Mouse (Mus musculus) thymus, postnatal 10 days (tissue): ENCODE results near the gene Lipe.
A peak's percentile ranks its signal among the peaks of the same experiment; 100 is the strongest.

Experiments used
- DNase-seq, 2 experiments: peaks; one replicate each; pipeline ENCODE4 v3.0.0; 2021; ENCODE audit warnings: low spot score in 2 of 2

The Lipe gene

DNA sequence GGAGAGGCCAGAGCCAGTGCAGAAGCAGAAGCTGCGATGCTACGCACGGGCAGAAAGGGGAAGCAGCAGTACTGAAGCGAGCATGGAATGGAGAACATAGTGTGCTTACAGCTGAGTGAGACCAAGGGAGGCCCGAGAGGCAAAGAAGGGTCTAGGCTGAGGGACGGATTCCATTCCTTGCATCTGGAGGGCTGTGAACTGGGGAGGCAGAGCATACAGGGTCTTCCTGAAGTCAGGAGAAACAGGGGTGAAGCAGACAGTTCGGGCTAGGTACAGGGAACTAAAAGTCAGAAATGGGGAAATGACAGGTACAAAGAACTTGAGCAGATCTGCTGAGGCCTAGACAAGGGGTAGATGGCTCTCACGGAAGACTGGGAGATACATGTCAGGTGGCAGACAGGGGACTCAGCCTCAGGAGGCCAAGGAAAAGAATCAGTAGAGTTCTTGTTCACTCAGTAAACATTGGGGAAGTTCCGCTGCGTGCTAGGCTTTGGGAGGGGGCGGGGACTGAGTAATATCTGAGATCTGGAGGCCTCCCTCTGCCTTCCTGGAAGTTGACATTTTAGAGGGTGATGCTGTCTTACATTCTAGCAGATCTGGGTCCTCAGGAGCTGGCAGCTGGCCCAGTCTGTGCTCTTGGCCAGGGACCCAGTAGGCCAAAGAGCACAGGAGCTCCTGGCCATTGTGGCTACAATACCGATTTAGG, 12.5 kb downstream of the Lipe start:
- DNase-seq, result no peak

DNA sequence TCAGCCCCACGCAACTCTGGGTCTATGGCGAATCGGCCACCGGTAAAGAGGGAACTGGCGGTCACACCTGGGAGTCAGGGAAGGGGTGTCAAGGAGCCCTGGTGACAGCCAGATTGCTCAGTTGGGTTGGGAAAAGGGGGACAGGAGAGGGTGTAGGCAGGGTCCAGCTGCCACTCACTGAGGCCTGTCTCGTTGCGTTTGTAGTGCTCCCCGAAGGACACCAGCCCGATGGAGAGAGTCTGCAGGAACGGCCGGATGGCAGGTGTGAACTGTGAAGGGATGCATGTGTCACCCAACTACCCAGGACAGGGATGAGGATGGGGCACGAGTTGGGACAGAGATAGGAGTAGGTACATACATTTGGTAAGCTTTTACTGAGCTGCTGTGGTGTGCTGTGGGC, 13.3 kb downstream of the Lipe start:
- no peak for DNase-seq

GRCm38 (mm10) chr7:25384818-25385217, 13.7 kb downstream of the Lipe start:
- DNase-seq, result no peak

DNA sequence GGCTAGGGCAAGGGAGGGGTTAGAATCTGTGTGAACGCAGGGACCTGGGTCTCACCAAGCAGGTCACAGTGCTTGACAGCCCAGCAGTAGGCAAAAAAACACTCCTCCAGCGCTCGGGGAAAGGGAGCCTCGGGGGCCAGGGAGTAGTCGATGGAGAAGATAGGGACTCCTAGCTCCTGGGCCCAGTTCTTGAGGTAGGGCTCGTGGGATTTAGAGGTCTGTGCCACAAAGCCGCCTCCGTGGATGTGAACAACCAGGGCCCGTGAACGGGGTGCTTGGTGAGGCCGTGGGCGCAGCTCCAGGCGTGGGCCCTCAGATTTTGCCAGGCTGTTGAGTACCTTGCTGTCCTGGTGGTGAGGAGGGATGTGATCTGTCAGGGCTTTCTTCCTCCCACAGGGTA, 14.2 kb downstream of the Lipe start:
- DNase-seq, result no peak

- no peak for DNase-seq
Measured at GRCm38 (mm10) chr7:25383891-25384290, 14.6 kb downstream of the Lipe start.

DNA sequence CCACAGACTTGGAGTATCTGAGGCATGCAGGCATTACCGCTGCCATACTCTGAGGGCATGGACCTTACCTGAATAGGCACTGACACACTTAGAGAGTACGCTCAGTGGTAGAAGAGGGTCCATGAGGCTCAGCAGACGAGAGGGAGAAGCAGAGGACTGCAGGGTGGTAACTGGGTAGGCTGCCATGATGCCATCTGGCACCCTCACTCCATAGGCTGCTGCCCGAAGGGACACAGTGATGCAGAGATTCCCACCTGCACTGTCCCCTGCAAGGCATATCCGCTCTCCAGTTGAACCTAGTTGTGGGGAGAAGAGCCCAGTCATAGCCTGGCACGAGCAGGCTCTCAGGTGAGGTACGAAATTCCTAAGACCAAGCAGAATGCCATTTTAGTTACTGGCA, 15.1 kb downstream of the Lipe start:
- no peak for DNase-seq

GRCm38 (mm10) chr7:25382541-25382940, 16.0 kb downstream of the Lipe start:
- no peak for DNase-seq

- no peak for DNase-seq
Measured at GRCm38 (mm10) chr7:25381284-25381680, 17.2 kb downstream of the Lipe start.

GRCm38 (mm10) chr7:25380392-25381283, 17.9 kb downstream of the Lipe start:
- DNase-seq, result peak; percentile 17 to 26

- peak; percentile 84 to 86 for DNase-seq
Measured at GRCm38 (mm10) chr7:25379551-25380351, 18.8 kb downstream of the Lipe start.

- no peak for DNase-seq
Measured at GRCm38 (mm10) chr7:25378181-25379100, 20.1 kb downstream of the Lipe start.

DNA sequence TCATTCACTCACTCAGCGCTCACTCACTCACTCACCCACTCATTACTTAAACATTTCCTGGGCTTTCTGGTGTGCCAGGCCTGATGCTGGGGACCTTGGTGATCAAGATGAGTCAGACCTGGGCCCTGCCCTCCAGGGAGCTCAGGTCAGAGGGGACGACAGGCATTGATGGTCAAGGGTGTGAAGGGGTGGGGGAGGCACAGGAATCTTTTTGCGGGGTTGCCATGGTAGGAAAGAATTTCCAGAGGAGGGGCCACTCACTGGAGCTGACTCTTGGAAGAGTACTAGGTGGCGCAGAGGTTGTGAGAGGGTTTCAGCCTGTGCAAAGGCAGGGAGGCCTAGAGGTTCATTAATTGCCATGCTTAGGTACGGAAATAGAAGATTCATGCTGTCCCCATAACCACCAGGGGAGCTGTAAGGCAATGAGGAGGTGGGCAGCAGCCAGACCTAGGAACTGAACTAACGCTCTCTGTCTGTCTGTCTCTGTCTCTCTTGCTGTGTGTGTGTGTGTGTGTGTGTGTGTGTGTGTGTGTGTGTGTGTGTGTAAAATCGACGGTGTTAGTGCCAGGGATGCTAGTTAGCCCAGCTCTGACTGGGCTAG, 21.3 kb downstream of the Lipe start:
- no peak for DNase-seq

- no peak for DNase-seq
Measured at GRCm38 (mm10) chr7:25376556-25376955, 22.0 kb downstream of the Lipe start.

DNA sequence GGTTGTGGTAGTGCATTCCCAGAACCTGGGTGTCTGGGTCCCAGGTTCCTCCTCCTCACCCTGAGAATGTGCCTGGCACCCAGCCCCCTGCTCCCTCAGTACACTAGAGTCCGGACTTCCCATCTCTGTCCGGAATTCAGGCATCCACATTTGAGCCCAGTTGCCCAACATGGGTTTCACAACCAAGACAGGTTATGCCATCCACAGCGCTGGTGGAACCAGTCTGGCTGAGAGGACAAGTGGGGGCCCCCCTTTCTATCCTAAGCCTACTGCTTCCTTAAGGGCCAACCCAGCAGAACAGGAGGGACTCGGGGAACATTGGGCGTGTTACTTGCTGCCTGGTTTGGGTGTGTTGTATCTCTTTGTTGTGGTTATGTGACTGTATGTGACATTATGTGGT, 26.1 kb downstream of the Lipe start:
- DNase-seq, result no peak

DNA sequence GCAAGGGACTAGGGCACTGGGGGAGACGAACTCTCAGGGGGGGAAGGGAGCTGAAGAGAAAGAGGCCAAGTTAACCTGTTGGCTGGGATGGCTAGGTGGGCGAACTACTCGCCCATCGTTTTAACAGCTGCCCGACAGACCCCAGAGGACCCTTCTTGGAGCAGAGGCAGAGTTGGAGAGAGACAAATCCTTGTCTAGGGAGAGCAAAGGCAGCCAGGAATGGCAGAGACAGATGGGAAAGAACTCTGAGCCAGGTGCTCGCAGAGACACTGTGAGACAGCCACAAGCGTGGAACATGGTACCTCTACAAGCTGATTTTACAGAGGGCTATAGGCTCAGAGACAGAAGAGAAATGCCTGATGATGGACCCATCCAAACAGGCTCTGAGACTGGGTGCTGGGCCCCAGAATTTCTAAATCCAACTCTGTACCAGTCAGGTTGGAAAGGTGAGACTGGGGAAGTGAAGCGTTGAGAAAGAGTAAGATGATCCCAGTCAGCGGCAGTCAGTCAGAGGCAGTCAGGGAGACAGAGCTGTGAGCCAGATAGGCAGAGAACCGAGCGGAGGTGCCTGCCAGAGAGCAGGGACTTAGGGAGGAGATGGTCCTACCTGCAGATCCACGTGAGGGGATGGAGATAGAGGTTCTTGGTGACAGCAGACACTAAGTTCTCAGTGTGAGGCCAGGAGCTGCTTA, 29.3 kb downstream of the Lipe start, which contains the start of gene Cnfn:
Gene Cnfn (minus strand): TSS at position 667 of the 692 bp plus-strand sequence.
- DNase-seq, result no peak

DNA sequence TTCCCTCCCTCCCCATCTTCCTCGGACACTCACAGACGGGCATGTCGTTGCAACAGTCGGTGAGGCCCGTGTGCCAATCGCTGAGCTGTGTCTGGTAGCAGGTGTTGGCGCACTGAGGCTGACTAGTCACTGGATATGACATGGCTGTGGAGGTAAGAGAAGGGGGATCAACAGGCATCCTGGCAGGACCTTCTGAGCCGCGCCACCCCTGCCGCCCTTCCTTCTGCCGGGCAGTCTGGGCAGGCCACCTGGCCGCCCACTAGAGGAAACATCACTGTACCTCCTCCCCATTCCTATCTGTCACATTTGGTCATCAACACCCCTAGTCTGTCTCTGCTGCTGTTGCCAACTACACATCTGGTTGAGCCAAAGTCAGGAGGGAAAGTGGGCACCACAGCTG, 30.2 kb downstream of the Lipe start:
- DNase-seq, result no peak

DNA sequence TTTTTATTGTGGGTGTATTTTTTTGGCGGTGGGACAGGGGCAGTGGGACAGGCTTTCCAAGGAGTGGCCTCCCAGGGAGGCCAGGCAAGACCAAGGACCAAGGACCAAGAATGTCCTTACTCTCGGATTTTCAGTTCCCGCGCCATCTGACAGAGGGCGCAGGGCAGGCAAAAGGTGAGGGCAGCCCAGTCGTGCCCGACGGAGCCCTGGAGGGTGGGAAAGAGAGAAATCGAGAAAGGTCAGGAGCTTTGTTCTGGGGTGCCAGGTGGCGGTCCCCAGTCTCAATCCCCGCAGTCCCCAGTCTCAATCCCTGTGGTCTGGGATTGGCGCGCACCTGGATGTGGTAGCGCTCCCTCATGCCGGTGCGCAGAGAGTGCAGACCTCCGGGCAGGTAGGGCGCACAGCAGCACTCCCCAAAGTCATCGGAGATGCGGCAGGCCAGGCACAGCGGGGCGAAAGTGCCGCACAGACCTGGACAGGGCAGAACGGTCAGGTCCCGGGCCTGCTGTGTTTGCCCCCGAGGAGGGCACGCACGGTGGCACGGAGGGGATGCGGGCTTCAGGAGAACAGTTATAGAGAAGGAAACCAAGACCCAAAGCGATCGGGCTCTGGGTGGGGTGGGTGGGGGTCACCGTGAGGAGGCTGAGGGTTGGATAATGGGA, 30.7 kb downstream of the Lipe start:
- no peak for DNase-seq

DNA sequence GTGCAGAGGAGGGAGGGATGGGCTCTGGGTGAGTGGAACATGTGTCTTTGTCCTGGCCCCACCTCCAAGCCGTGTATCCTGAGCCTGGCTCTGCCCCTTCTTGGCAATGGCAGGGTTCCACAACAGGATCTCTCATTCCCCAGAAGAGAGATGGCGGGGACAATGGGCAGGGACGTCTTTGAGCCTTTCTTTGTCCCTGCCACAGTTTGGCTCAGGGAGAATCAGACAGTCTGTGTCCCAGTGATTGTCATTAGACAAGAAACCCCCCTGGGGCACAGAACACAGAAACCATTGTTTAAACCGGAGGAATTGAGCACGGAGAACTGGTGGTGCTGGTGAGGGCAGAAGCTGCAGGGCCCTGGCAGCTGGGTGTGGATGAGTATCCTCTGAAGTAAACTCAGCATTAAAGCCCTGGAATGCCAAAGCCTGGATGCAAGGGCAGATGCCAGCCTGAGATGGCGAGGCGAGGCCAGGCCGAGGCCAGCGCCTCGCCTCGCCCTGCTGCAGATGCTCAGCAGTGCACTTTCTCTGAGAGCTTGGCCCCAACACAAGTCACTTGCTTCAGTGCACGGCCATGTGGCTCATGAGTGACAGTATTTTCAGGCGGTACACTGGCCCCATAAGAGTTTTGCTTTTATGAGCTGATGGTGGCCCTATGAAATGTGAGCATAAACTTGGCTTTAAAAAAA, 32.4 kb downstream of the Lipe start:
- no peak for DNase-seq

GRCm38 (mm10) chr7:25363632-25364031, 34.9 kb downstream of the Lipe start:
- no peak for DNase-seq
